Mouse (Mus musculus): ENCODE measurements around the gene Rdx.

Rdx gene

DNA sequence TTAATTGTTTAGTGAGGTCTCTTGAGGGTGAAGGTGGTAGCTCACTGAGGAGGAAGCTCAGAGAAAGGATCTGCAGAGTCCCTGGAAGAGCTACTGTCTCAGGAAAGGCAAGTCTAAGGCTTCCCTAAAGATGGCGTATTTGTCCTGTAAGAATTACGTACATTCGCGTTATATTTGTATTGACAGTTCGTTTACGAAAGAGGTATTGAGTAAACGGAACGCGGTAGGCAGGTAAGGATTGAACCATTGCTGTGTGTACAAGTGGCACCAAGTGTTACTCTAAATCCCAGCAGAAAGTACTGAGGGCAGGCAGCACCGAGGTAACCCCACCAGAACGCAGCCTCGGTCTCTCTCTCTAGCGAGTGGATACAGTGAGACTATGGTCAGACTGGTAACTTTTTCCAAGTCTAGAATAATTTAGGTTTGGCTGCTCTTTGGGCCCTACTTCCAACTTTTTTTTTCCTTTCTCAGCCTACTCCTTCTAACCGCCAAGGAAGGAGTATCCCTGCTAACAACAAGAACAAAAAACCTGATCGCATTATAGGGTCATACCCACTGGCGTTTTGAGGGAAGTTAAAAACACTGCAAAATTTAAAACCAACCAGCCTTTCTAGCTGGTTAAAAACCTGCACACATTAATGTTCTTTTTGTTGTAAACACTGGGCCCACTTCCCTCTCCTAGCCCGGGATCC lies at the start of gene Rdx:
Gene Rdx (plus strand): TSS at position 45 of the 692 bp plus-strand sequence.
- DNase-seq (ENCODE audit: low read depth, low spot score), result no peak

GRCm38 (mm10) chr9:52003501-52003900 lies 43.5 kb upstream of the Rdx start:
- DNase-seq (ENCODE audit: low read depth, low spot score), result no peak

GRCm38 (mm10) chr9:52007341-52007740 lies 39.6 kb upstream of the Rdx start:
- no peak for DNase-seq (ENCODE audit: low read depth, low spot score)

DNA sequence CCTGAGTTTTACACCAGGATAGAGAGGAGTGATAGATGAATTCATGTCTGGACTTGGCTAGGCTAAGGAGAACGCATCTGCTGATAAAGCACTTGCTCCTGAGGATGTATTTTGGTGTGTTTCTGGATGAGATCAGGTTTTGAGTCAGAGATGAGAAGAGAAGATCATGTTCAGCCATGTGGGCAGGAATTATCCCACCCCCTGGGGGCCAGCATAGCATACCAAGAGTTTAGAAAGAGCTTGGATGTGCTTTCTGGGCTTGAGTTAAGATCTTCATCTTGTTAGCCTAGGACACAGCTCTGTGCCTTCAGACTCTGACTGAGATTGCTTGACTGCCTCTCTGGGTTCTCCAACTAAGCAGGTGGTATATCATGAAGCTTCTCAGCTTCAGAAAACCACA lies 38.5 kb upstream of the Rdx start:
- DNase-seq (ENCODE audit: low read depth, low spot score), result no peak

DNA sequence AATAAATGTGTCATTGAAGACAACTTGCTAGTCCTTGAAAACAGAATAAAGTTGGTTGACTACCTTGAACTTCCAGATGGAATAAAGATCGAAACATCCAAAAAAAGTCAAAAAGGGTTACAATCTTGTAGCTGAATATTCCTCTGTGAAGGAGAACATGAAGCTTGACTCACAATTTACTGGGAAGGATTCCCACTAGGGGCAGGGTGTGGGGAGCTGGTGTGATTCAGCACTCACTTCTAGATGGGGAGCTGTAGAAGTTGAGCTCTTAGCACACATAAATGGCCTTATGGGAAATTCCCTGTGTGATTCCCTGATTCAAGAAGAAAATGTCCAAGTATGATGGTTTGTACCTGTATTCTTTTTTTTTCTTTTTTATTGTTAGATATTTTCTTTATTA lies 34.7 kb upstream of the Rdx start:
- DNase-seq (ENCODE audit: low read depth, low spot score), result no peak

GRCm38 (mm10) chr9:52012781-52013436 lies 34.1 kb upstream of the Rdx start:
- no peak for DNase-seq (ENCODE audit: low read depth, low spot score)

DNA sequence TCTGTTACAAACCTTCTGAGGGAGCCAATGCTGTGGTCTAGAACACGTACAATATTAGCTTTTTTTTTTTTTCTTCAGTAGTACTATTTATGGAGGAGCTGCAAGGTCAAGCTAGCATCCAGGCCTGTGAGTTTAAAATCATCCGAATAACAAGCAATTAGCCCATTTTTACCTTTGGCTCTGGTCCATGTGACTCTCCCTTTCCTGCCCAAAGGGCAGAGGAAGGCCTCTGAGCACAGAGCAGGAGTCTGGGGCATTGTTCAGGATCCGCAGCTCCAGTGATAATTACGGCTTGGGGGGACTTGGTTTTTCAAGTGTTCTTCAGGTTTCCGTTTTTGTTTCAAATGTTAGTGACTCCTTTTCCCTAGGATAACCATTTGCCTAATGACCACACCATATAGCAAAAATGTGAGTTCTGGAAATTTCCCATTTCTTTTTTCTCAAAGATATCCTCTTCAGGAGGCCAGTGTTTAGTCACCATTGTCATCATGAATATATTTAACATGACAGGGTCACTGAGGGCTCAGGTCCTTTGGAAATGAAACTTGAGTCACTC lies 33.0 kb upstream of the Rdx start:
- no peak for DNase-seq (ENCODE audit: low read depth, low spot score)

- no peak for DNase-seq (ENCODE audit: low read depth, low spot score)
Observed at GRCm38 (mm10) chr9:52017091-52017490, 29.9 kb upstream of the Rdx start.

DNA sequence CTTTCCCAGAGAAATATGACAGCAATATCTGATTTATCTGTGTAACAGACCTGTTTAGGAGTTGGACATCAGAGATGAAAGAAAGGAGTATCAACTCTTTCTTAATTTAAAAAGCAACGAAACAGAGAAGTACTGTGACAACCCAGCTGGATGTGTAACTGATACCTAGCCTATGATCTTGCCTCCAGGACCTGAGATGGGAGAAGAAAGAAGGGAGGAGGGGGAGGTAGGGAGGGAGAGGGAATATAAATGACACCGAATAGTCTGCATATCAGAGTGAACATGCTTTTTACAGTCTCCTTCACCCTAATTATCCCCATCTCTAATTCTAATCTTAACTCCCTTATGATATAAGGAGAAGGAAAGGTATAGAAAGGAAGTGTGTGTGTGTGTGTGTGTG lies 29.1 kb upstream of the Rdx start:
- no peak for DNase-seq (ENCODE audit: low read depth, low spot score)

GRCm38 (mm10) chr9:52018505-52018904 lies 28.5 kb upstream of the Rdx start:
- no peak for DNase-seq (ENCODE audit: low read depth, low spot score)

DNA sequence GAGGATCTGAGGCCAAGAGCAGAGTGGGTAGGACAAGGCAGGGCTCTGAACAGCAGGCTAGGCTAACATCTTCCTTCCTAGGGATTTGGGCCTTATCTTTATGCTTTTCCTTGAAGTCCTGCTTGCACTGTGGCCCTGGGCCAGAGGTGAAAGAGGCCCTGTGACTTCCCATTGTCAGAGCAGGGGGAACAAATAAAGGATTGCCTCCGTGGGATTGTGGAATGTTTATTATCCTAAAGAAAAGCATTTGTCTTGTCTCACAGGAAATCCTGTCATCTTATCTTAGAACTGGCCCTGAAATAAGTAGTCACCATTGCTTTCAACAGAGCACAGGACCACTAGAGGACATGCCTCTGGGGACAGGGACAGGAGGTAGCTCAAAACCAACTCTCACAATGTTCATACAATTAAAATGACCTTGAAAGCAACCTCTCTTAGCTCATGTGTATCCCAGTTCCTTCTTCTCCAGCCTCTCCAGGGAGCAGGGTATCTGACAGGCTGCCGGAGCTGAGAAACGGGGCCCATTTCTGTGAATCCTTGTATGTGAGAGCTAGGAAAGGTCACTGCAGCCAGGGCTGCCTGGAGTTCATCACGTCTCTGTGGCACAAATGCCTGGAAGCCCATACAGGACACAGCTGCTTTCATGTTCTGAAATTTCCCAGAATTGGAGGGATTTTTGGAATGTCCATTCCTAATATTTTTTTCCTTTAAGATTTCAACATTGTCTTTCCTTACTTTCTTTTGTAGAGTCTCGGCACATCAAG lies 19.5 kb upstream of the Rdx start:
- DNase-seq (ENCODE audit: low read depth, low spot score), result no peak

DNA sequence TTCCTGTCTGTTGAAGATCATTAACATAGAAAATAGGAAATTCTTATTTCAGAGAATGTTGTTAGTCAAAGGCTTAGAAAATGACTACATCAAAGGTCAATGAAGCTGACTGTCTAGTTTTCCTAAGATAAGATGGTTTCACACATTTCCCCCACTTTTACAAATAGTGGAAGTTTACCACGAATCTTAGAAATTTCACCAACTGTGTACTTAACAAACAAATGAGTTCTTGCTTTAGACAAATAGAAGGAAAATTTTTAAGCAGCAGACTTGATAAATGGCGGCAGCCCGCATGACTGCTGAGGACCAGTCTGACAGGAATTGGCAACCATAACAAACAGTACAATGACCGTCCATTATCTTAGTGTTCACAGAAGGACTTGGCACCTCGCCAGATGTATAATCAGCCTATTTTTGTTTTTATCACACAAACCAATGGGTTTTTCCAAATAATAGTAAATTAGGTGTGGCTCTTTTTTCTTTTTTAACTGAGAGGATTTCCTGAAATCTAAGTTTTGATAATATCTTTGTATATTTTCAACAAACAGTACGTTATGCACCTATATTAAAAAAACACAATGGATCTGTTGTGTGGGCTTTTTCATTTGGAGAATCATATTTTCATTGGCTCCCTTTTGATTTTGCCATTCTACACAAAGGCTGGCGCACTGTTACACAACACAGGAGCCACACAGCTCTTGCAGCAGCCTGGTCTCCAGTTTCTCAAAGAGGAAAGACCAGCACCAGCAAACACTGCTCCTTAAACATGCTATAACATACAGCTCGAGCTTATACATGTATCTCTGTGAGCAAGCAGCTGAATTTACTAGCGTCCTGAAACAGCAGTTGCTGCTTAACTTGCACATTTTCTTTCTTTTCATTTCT lies 18.2 kb upstream of the Rdx start:
- DNase-seq (ENCODE audit: low read depth, low spot score), result no peak

DNA sequence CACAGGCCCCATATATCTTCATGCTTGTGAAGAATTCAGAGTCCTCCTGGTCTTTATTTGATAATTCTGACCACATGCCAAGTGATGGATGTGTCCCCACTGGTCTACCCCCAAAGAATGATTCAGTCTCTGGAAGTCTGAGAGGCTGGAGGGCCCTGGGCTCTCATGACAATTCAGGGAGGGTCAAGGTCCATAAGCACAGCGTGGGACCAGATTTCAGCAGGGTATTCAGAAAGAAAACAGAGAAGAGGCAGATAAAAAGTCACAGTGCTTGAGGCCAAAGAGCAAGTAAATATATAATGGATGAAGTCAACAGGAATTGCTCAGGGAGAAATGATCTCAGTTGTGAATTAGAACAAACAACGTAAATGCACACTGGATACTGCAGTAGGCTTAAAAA lies 15.5 kb upstream of the Rdx start:
- DNase-seq (ENCODE audit: low read depth, low spot score), result no peak

DNA sequence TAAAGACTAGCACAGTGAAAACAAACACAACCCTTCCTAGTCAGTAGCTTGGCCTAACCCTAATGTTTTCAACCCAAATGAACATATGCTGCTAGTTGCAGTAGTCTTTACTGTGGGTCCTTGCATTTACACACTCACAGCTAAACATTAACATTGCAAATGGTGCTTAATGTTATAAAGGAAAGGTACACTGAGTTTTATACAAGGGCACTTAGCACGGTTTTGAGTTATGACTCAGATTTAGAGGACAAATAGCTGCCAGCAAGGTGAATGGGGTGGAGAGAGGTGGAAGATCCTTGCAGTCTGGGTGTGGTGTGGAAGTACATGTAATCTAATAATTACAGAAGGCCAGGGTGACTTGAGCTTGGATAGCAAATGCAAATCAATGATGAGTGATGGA lies 9.5 kb upstream of the Rdx start:
- DNase-seq (ENCODE audit: low read depth, low spot score), result no peak

GRCm38 (mm10) chr9:52041657-52042056 lies 5.3 kb upstream of the Rdx start:
- no peak for DNase-seq (ENCODE audit: low read depth, low spot score)

- DNase-seq (ENCODE audit: low read depth, low spot score), result no peak
Observed at GRCm38 (mm10) chr9:52046686-52047085, 287 bp upstream of the Rdx start.

DNA sequence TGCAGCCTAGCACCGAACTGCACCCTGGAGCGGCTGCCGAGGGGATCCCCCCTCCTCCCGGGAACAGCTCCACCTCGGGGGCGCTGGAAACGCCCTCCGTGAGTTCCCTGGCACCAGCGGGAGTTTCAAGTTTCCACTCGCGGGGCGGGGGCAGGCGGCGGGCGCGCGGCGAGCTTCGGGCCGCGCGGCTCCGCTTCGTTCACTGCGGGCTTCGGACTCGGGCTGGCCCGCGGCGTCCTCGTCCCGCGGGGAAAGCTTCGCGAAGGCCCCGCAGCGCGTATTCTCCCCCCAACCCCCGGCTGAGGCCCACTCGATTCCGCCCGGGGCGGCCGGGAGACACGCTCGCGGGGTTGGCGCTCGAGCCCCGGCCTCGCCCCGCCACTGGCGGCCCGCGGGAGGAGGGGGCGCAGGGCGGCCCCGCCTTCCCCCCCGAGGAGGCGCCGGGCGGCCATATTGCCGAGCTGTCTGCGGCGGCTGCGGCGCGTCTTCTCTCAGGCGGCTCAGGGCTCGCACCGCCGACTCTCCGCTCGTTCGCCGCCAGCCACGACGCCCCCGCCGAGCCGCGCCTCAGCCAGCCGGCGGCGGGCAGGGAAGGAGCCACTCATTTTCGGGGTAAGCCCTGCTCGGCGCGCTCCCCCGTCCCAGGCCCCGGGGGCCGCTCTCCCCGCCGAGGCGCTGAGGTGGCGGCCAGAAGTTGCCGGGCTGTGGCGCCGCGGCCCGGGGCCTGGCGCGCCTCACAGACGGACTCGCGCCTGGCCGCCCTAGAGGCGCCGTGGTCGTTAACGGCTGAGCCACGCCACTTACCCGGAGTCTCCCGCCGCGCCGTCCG lies 1.1 kb downstream of the Rdx start:
- peak; percentile 47 for DNase-seq (ENCODE audit: low read depth, low spot score)

- no peak for DNase-seq (ENCODE audit: low read depth, low spot score)
Observed at GRCm38 (mm10) chr9:52048650-52049081, 1.7 kb downstream of the Rdx start.

GRCm38 (mm10) chr9:52049605-52050004 lies 2.6 kb downstream of the Rdx start:
- no peak for DNase-seq (ENCODE audit: low read depth, low spot score)

DNA sequence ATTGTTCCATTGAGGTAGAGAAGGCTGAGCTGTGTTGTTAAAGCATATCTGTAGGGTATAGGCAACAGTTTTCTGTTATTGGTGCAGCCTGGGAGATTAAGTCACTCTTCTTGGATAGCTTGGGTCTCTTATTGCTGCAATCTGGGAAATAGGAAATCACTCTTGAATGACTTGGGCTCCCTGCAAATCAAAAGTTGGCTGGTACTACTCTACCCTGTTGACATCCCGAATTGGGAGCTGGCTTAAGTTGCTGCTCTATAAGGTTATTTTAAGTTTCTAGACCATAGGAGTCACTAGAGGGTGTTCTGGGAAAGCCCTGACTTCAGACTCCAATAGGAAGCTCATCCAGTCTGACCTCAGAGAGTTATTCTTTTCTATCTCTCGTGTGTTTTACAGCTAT lies 3.4 kb downstream of the Rdx start:
- no peak for DNase-seq (ENCODE audit: low read depth, low spot score)

- DNase-seq (ENCODE audit: low read depth, low spot score), result no peak
Observed at GRCm38 (mm10) chr9:52052221-52052620, 5.2 kb downstream of the Rdx start.
